Mouse (Mus musculus) stomach, postnatal 0 days (tissue): Measurements from ENCODE around the gene Draxin. TPM values are rescaled to one million over a fixed set of nuclear protein-coding genes. Genes with fewer than 3 reads are reported as not detected.
A peak's percentile ranks its signal among the peaks of the same experiment; 100 is the strongest.

Experiments used
- ATAC-seq: fragments of 200-750 bp; cut with Nextera tagmentation; 2 replicates; pipeline ENCODE4 v1.8.0; 2017; ENCODE audit not compliant: low FRiP score, low TSS enrichment
- DNase-seq: peaks from one replicate; pipeline ENCODE4 v3.0.0-alpha.2; 2016; ENCODE audit warnings: low spot score
- H3K27ac ChIP-seq: fragments of 300-500 bp; sonication (generic); replicated peaks from 2 replicates; pipeline ENCODE4 v1.5.1; 2014; ENCODE audit warnings: mild to moderate bottlenecking, control low read depth
- H3K27me3 ChIP-seq: fragments of 300-500 bp; sonication (generic); 2 replicates; pipeline ENCODE4 v1.6.1; 2014; ENCODE audit warnings: low read length; ENCODE audit not compliant: control insufficient read depth, insufficient read depth
- H3K36me3 ChIP-seq: fragments of 300-500 bp; sonication (generic); 2 replicates; pipeline ENCODE4 v1.6.1; 2014; ENCODE audit warnings: low read length, mixed read lengths; ENCODE audit not compliant: control insufficient read depth, insufficient read depth
- H3K4me1 ChIP-seq: fragments of 300-500 bp; sonication (generic); replicated peaks from 2 replicates; pipeline ENCODE4 v1.6.1; 2014; ENCODE audit warnings: antibody characterized with exemption; ENCODE audit not compliant: control insufficient read depth, insufficient read depth
- H3K4me2 ChIP-seq: fragments of 300-500 bp; sonication (generic); replicated peaks from 2 replicates; pipeline ENCODE4 v1.6.1; 2014; ENCODE audit warnings: low read depth, mild to moderate bottlenecking, control low read depth, moderate library complexity
- H3K4me3 ChIP-seq: fragments of 300-500 bp; sonication (generic); 2 replicates; pipeline ENCODE4 v1.5.1; 2014; ENCODE audit warnings: low read depth, low read length, control low read depth
- H3K9ac ChIP-seq: fragments of 300-500 bp; sonication (generic); 2 replicates; pipeline ENCODE4 v1.6.1; 2014; ENCODE audit warnings: mild to moderate bottlenecking, low read length, control low read depth, mixed read lengths
- H3K9me3 ChIP-seq: fragments of 300-500 bp; sonication (generic); 2 replicates; pipeline ENCODE4 v1.6.1; 2016; ENCODE audit warnings: low read length; ENCODE audit not compliant: control insufficient read depth
- CTCF ChIP-seq: IDR thresholded peaks from 2 replicates; pipeline ENCODE4 v1.5.1; 2016; ENCODE audit warnings: antibody characterized with exemption, low read depth, mild to moderate bottlenecking, moderate library complexity
- EP300 ChIP-seq: optimal IDR thresholded peaks from 2 replicates; pipeline ENCODE3; 2016; ENCODE audit warnings: antibody characterized with exemption
- WGBS: fragments of 180-500 bp; shearing (Covaris S2); extraction: QIAGEN DNeasy Blood & Tissue Kit; methylation state at CpG from one replicate; pipeline ENCODE4 v1.1.7; 2014; 5-methylcytosine and 5-hydroxymethylcytosine counted together
- polyA plus RNA-seq: library from polyadenylated mRNA; unstranded; fragments of >200 nt; fragmentation: Nextera tagmentation; extraction: Ambion mirVana; gene quantifications from 2 replicates; pipeline ENCODE4 v1.2.1, GENCODE M21; 2015

The Draxin gene
- polyA plus RNA-seq, 1 experiment from 2014 or later = not detected

- 82% methylated on average over 3 of the region's 3 CpGs for WGBS
These were observed 44.6 kb downstream of the Draxin start for GRCm38 (mm10) chr4:148085907-148086305.

GRCm38 (mm10) chr4:148085131-148085906 lies 45.2 kb downstream of the Draxin start:
- no peaks in the 10 kb centered on the region for H3K27me3 ChIP-seq
- WGBS = 52% methylated on average over 10 of the region's 10 CpGs
- H3K4me3 ChIP-seq = no peak overlapping the region
- H3K36me3 ChIP-seq = peaks cover 6% of the 10 kb centered on the region
- no peak overlapping the region for H3K27ac ChIP-seq
- H3K9ac ChIP-seq = no peak overlapping the region
- DNase-seq (no peak), ATAC-seq (no peak)
- H3K4me2 ChIP-seq = no peak overlapping the region
- H3K9me3 ChIP-seq = no peaks in the 10 kb centered on the region
- H3K4me1 ChIP-seq = no peaks in the 10 kb centered on the region; the same call in 1 of the 2 replicates
- TF ChIP-seq CTCF = no peak
- TF ChIP-seq EP300 = no peak

More at GRCm38 (mm10) chr4:148085907-148086305, 44.6 kb downstream of the Draxin start:
- Histone ChIP-seq H3K4me1 (no peaks in the 10 kb centered on the region; the same call in 1 of the 2 replicates), H3K27me3 (no peaks in the 10 kb centered on the region), H3K4me2 (no peak overlapping the region), H3K9me3 (no peaks in the 10 kb centered on the region), H3K9ac (no peak overlapping the region), H3K36me3 (peaks cover 6% of the 10 kb centered on the region), H3K4me3 (no peak overlapping the region), H3K27ac (no peak overlapping the region)
- TF ChIP-seq CTCF = no peak
- TF ChIP-seq EP300 = no peak
- ATAC-seq = no peak
- DNase-seq = no peak

DNA sequence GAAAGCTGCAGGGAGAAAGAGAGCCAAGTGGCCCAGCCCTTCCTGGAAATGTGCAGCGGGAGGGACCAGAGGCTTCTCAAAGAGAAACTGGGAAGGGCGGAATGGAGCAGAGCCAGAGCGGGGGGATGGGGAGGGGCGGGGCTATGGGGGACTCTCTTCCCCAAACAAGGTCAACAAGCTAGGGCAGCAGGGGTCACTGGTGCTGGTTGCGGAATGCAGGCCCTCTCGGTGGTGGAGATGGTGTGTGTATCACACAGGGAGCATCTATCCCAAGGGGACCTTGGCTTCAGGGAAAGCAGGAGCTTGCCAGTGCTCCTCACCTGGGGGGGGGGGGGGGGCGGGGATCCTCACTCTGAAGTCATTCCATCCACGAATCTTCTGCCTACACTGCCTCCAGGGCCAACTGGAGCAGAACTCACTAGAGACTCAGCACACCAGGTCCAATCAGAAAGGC lies 46.2 kb downstream of the Draxin start:
- H3K36me3 ChIP-seq = peaks cover 6% of the 10 kb centered on the region
- no peak overlapping the region for H3K9ac ChIP-seq
- H3K4me3 ChIP-seq = no peak overlapping the region
- 29% methylated on average over 7 of the region's 8 CpGs for WGBS
- no peaks in the 10 kb centered on the region; the same call in 1 of the 2 replicates for H3K4me1 ChIP-seq
- H3K4me2 ChIP-seq = peak overlapping the region; percentile 8; the same call in 1 of the 2 replicates
- H3K27ac ChIP-seq = no peak overlapping the region
- DNase-seq = peak; percentile 71
- H3K27me3 ChIP-seq = no peaks in the 10 kb centered on the region
- H3K9me3 ChIP-seq = no peaks in the 10 kb centered on the region
- peak; percentile 11; the same call in 1 of the 2 replicates for ATAC-seq
- no peak for TF ChIP-seq EP300
- TF ChIP-seq CTCF = no peak

DNA sequence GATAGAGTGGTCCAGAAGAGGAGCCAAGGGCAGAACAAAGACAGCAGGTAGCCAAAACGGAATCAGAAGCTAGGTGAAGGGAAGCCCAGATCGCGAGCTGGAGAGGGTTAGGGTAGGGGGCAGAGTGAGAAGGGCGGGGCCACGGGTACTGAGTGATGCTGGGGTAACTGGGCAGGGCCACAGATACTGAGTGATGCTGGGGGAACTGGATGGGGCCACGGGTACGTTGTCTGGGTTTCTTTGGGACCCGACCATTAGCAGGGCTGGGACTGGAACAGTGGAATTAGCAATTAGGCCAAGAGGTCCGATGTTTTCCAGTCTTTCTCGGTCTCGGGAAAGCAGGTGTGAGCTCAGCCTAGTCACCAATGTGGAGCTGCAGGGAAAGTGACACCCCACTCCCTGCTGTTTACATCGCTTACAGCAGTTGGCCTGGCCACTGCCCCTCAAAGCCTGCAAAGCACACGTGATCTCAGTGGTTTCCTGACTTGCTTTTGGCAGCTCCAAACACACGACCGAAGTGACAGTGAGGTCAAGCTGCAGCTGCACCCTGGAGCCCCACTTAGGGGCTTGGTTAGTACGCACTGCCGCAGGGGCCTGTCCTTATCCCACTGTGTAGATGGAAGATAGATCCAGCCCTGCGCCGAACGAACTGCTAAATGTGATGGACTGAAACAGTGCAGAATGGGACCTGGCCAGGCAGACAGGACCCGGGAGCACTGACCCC lies 47.2 kb downstream of the Draxin start:
- no peak overlapping the region for H3K4me2 ChIP-seq
- no peak for ATAC-seq
- peak overlapping the region; percentile 53 for H3K27ac ChIP-seq
- H3K9ac ChIP-seq = no peak overlapping the region
- H3K4me3 ChIP-seq = no peak overlapping the region
- peaks cover 6% of the 10 kb centered on the region for H3K36me3 ChIP-seq
- H3K27me3 ChIP-seq = no peaks in the 10 kb centered on the region
- no peak for DNase-seq
- 53% methylated on average over 21 of the region's 21 CpGs for WGBS
- H3K4me1 ChIP-seq = no peaks in the 10 kb centered on the region; the same call in 1 of the 2 replicates
- H3K9me3 ChIP-seq = no peaks in the 10 kb centered on the region
- TF ChIP-seq CTCF (no peak), EP300 (no peak)

DNA sequence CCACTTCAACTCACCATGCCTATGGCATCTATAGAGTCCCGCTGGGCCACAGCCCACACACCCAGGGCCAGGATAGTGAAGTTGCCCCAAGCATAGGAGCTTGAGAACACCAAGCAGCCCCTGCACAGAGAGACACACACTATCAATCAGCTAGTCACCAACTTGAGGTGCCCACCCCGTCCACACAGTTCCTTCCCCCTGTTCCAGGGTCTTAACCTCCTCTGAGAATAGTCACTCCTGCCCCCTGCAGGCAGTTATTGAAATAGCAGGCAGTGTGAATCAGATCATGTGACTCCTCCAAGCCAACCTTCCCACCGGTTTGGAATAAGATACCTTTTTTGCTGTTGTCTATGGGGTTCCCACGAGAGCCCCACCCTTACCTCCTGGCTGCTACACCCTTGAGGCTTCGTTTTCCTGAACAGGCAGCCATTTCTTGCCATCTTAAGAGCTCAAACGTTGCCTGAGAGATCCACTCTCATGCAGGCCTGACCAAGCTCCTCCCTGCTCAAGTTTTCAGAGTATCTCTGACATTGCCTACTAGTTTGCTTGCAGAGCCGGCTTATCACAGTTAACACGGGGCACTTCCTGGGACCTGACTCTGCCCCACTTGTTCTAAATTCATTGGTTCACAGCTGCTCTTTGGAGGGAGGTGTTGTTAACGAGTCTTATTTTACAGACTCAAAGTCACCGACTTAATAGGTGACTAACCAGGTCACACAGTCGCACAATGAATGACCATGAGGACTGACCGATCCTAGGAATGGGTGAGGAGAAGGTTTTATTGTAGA lies 48.0 kb downstream of the Draxin start:
- ATAC-seq = peak; percentile 19; the same call in 1 of the 2 replicates
- TF ChIP-seq CTCF (peak; percentile 81), EP300 (no peak)
- no peak overlapping the region for H3K4me3 ChIP-seq

More for the DNA sequence above, 48.0 kb downstream of the Draxin start:
- Histone ChIP-seq H3K27me3 (no peaks in the 10 kb centered on the region), H3K9ac (no peak overlapping the region), H3K9me3 (no peaks in the 10 kb centered on the region), H3K4me2 (no peak overlapping the region), H3K4me1 (no peaks in the 10 kb centered on the region), H3K36me3 (peaks cover 6% of the 10 kb centered on the region), H3K27ac (peak overlapping the region; percentile 53; the same call in 1 of the 2 replicates)
- DNase-seq = peak; percentile 73
- WGBS = 50% methylated on average over 12 of the region's 12 CpGs
